Mouse (Mus musculus): Measurements from ENCODE around the gene Fitm2. TPM values are rescaled to one million over a fixed set of nuclear protein-coding genes. Genes with fewer than 3 reads are reported as not detected.
"Not testable (repeated sequence)": the region's sequence is repeated elsewhere in the genome, so short reads cannot be mapped to it uniquely, and the experiment has no call there.

The Fitm2 gene
- polyA plus RNA-seq, 1 experiment from 2014 or later = 16.9 TPM

DNA sequence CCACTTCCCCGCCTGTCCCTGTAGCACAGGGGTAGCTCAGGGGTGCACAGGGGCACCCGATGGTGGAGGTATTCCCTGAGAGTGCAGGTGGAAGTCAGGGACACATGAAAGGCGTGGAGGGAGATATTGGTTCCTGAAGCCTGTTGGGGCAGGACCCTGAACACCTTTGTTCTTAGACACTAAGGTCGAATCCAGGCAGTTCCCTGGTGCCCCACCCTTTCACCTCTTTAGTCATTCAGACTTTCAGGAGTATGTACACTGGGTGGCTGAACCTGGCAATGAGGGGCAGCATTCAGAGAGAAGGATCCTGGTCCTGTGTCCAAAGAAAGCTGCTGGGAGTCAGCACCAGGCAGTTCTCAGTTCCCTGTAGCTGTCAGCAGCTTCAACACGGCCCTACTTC, 10.0 kb downstream of the Fitm2 start:
- WGBS = 89% methylated on average over 5 of the region's 5 CpGs
- no peak for ATAC-seq (ENCODE audit: low FRiP score, low read depth)
- H3K4me3 ChIP-seq = no peak overlapping the region

DNA sequence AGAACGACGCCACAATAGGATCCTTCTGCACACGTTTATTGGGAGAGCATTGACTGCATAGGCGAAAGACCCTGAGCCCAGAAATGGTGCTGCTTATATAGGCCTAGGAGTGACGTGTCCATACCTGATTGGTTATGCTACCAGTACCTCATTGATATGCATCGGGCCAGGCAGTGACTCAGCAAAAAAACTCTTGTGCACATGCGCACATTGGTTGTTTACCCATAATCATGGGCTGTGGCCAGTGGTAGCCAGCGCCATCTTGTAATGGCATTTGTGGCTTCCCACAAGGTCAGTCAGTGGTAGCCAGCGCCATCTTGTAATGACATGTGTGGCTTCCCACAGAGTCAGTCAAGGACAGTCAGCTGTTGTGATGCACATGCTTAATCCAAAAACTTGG, 11.1 kb downstream of the Fitm2 start:
- not testable (repeated sequence) for H3K27me3 ChIP-seq; ATAC-seq (ENCODE audit: low FRiP score, low read depth); H3K9me3 ChIP-seq; H3K4me2 ChIP-seq; H3K9ac ChIP-seq; H3K36me3 ChIP-seq; H3K27ac ChIP-seq (replicated peaks); H3K4me3 ChIP-seq
- H3K4me1 ChIP-seq (replicated peaks) = peaks cover 12% of the 10 kb centered on the region; the same call in 1 of the 2 replicates
- 93% methylated on average over 9 of the region's 9 CpGs for WGBS

More for the DNA sequence above, 10.0 kb downstream of the Fitm2 start:
- H3K9me3 ChIP-seq = no peaks in the 10 kb centered on the region
- H3K4me1 ChIP-seq (replicated peaks) = peaks cover 12% of the 10 kb centered on the region; the same call in 1 of the 2 replicates
- H3K36me3 ChIP-seq = 0 out of 2 replicates have a peak, but pooled peaks cover 4% of the 10 kb centered on the region
- no peak overlapping the region for H3K27ac ChIP-seq (replicated peaks)
- H3K4me2 ChIP-seq = no peak overlapping the region
- H3K9ac ChIP-seq = no peak overlapping the region
- no peaks in the 10 kb centered on the region for H3K27me3 ChIP-seq

- Histone ChIP-seq H3K27me3 (no peaks in the 10 kb centered on the region), H3K9me3 (no peaks in the 10 kb centered on the region), H3K27ac (replicated peaks) (no peak overlapping the region), H3K4me3 (no peak overlapping the region), H3K9ac (no peak overlapping the region), H3K4me1 (replicated peaks) (peaks cover 12% of the 10 kb centered on the region; the same call in 1 of the 2 replicates), H3K4me2 (no peak overlapping the region), H3K36me3 (no peaks in the 10 kb centered on the region)
- whole genome bisulfite sequencing = 94% methylated on average over 8 of the region's 8 CpGs
- ATAC-seq (ENCODE audit: low FRiP score, low read depth) = no peak
Observed at GRCm38 (mm10) chr2:163460622-163461021, 11.8 kb downstream of the Fitm2 start.

- Histone ChIP-seq H3K4me3 (no peak overlapping the region), H3K4me1 (replicated peaks) (peaks cover 12% of the 10 kb centered on the region; the same call in 1 of the 2 replicates), H3K27ac (replicated peaks) (peak overlapping the region; percentile 49), H3K9ac (no peak overlapping the region), H3K36me3 (peaks cover 11% of the 10 kb centered on the region), H3K27me3 (no peaks in the 10 kb centered on the region), H3K9me3 (no peaks in the 10 kb centered on the region), H3K4me2 (peak overlapping the region; percentile 42)
- WGBS = 27% methylated on average over 10 of the region's 10 CpGs
- ATAC-seq (ENCODE audit: low FRiP score, low read depth) = peak; percentile 55
Observed at GRCm38 (mm10) chr2:163459380-163459779, 13.0 kb downstream of the Fitm2 start.

- H3K27ac ChIP-seq (replicated peaks) = peak overlapping the region; percentile 49
Observed at GRCm38 (mm10) chr2:163458539-163459265, 13.7 kb downstream of the Fitm2 start.

GRCm38 (mm10) chr2:163453378-163453777, 19.1 kb downstream of the Fitm2 start:
- Histone ChIP-seq H3K27me3 (no peaks in the 10 kb centered on the region), H3K4me3 (no peak overlapping the region), H3K4me1 (replicated peaks) (no peaks in the 10 kb centered on the region), H3K27ac (replicated peaks) (no peak overlapping the region), H3K4me2 (no peak overlapping the region), H3K36me3 (peaks cover 48% of the 10 kb centered on the region), H3K9ac (no peak overlapping the region), H3K9me3 (no peaks in the 10 kb centered on the region)
- 91% methylated on average over 13 of the region's 13 CpGs for WGBS
- ATAC-seq (ENCODE audit: low FRiP score, low read depth) = no peak

More at GRCm38 (mm10) chr2:163458539-163459265, 13.7 kb downstream of the Fitm2 start:
- H3K4me1 ChIP-seq (replicated peaks) = peaks cover 12% of the 10 kb centered on the region; the same call in 1 of the 2 replicates
- peaks cover 17% of the 10 kb centered on the region for H3K36me3 ChIP-seq
- WGBS = 50% methylated on average over 27 of the region's 27 CpGs
- 0 out of 2 replicates have a peak, but pooled peaks have one; percentile 33 for ATAC-seq (ENCODE audit: low FRiP score, low read depth)
- no peak overlapping the region for H3K4me3 ChIP-seq
- peak overlapping the region; percentile 42 for H3K4me2 ChIP-seq
- no peaks in the 10 kb centered on the region for H3K27me3 ChIP-seq
- H3K9me3 ChIP-seq = no peaks in the 10 kb centered on the region
- no peak overlapping the region for H3K9ac ChIP-seq

- no peak for ATAC-seq (ENCODE audit: low FRiP score, low read depth)
- 90% methylated on average over 6 of the region's 6 CpGs for WGBS
- peaks cover 55% of the 10 kb centered on the region for H3K36me3 ChIP-seq
- H3K9me3 ChIP-seq = no peaks in the 10 kb centered on the region
- no peak overlapping the region for H3K27ac ChIP-seq (replicated peaks)
- no peak overlapping the region for H3K4me2 ChIP-seq
- H3K9ac ChIP-seq = no peak overlapping the region
- no peaks in the 10 kb centered on the region for H3K4me1 ChIP-seq (replicated peaks)
- H3K27me3 ChIP-seq = no peaks in the 10 kb centered on the region
- H3K4me3 ChIP-seq = no peak overlapping the region
Observed at GRCm38 (mm10) chr2:163452738-163453137, 19.7 kb downstream of the Fitm2 start.

GRCm38 (mm10) chr2:163450668-163451295, 21.6 kb downstream of the Fitm2 start:
- Histone ChIP-seq H3K9me3 (no peaks in the 10 kb centered on the region), H3K36me3 (peaks cover 70% of the 10 kb centered on the region), H3K4me1 (replicated peaks) (no peaks in the 10 kb centered on the region), H3K4me3 (no peak overlapping the region), H3K27ac (replicated peaks) (no peak overlapping the region), H3K9ac (no peak overlapping the region), H3K4me2 (no peak overlapping the region), H3K27me3 (no peaks in the 10 kb centered on the region)
- 63% methylated on average over 6 of the region's 6 CpGs for WGBS
- no peak for ATAC-seq (ENCODE audit: low FRiP score, low read depth)

DNA sequence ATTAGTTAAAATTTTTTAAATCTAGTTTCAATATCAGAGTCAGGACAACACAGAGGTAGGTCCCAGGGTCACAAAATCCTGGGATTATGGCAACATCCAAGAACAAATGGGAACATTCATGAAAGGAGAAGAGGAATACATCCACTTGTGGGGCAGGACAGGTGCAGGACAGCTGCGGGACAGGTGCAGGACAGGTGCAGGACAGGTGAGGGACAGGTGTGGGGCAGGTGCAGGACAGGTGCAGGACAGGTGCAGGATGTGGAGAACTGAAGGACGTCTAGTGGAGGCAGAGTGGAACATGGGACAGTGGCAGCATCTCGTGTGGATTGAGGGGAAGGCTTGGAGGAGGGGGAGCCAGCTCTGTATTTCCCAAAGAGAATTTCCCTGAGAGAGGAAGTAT, 23.2 kb downstream of the Fitm2 start:
- no peak overlapping the region for H3K9ac ChIP-seq
- no peak overlapping the region for H3K4me3 ChIP-seq
- no peak overlapping the region for H3K4me2 ChIP-seq
- H3K9me3 ChIP-seq = no peaks in the 10 kb centered on the region
- H3K4me1 ChIP-seq (replicated peaks) = no peaks in the 10 kb centered on the region
- WGBS = 82% methylated on average over 3 of the region's 3 CpGs
- no peaks in the 10 kb centered on the region for H3K27me3 ChIP-seq
- ATAC-seq (ENCODE audit: low FRiP score, low read depth) = no peak
- peaks cover 60% of the 10 kb centered on the region for H3K36me3 ChIP-seq
- H3K27ac ChIP-seq (replicated peaks) = no peak overlapping the region

GRCm38 (mm10) chr2:163447375-163447774, 25.1 kb downstream of the Fitm2 start:
- peaks cover 47% of the 10 kb centered on the region for H3K36me3 ChIP-seq

GRCm38 (mm10) chr2:163444017-163444416, 28.4 kb downstream of the Fitm2 start:
- Histone ChIP-seq H3K4me2 (no peak overlapping the region), H3K36me3 (peaks cover 30% of the 10 kb centered on the region), H3K9ac (no peak overlapping the region), H3K4me3 (no peak overlapping the region), H3K27me3 (no peaks in the 10 kb centered on the region), H3K27ac (replicated peaks) (no peak overlapping the region), H3K9me3 (no peaks in the 10 kb centered on the region), H3K4me1 (replicated peaks) (peaks cover 29% of the 10 kb centered on the region)
- ATAC-seq (ENCODE audit: low FRiP score, low read depth) = no peak
- 74% methylated on average over 7 of the region's 7 CpGs for WGBS

More at GRCm38 (mm10) chr2:163447375-163447774, 25.1 kb downstream of the Fitm2 start:
- Histone ChIP-seq H3K4me1 (replicated peaks) (no peaks in the 10 kb centered on the region), H3K4me2 (no peak overlapping the region), H3K27me3 (no peaks in the 10 kb centered on the region), H3K27ac (replicated peaks) (no peak overlapping the region), H3K9ac (no peak overlapping the region), H3K9me3 (no peaks in the 10 kb centered on the region), H3K4me3 (no peak overlapping the region)
- ATAC-seq (ENCODE audit: low FRiP score, low read depth) = no peak
- 87% methylated on average over 12 of the region's 12 CpGs for WGBS

DNA sequence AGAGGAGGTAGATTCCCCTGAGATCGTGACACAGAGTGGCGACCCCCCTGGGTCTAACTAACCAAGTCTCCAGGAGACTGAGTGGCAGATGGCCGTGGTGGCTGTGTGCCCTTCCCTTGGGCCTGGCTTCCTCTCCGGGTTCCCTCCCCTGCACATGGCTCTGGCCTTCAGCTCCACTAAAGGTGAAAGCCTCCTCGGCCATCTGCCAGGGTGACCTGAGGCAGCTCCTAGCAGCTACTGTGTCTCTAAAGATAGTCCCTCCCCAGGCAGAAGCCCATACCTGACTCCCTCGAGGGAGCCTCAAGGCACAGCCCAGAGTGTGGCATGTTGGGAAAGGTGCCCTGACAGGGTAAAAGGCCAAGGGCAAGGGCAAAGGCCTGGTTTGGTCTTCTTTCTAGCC, 28.9 kb downstream of the Fitm2 start:
- H3K4me2 ChIP-seq = no peak overlapping the region
- WGBS = 77% methylated on average over 6 of the region's 6 CpGs
- H3K27ac ChIP-seq (replicated peaks) = no peak overlapping the region
- H3K4me1 ChIP-seq (replicated peaks) = peaks cover 29% of the 10 kb centered on the region
- no peak overlapping the region for H3K9ac ChIP-seq
- H3K36me3 ChIP-seq = peaks cover 25% of the 10 kb centered on the region
- H3K9me3 ChIP-seq = no peaks in the 10 kb centered on the region
- no peaks in the 10 kb centered on the region for H3K27me3 ChIP-seq
- ATAC-seq (ENCODE audit: low FRiP score, low read depth) = no peak
- no peak overlapping the region for H3K4me3 ChIP-seq
